Mouse (Mus musculus) frontal cortex, adult 2 months (tissue): ENCODE results near the gene Rgcc. TPM values are rescaled to one million over a fixed set of nuclear protein-coding genes. Genes with fewer than 3 reads are reported as not detected.

Source experiments
- DNase-seq, 2 experiments: peaks; one replicate each; pipeline ENCODE4 v3.0.0; 2022; ENCODE audit warnings: low spot score in 1 of 2; ENCODE audit errors: extremely low spot score in 1 of 2
- polyA plus RNA-seq: library from polyadenylated mRNA; depleted of rRNA; stranded (reverse); fragments of >200 nt; gene quantifications from 2 replicates; pipeline ENCODE4 v1.2.3, GENCODE M21; 2012

Gene Rgcc
- polyA plus RNA-seq, 1 experiment = 88.9 TPM

DNA sequence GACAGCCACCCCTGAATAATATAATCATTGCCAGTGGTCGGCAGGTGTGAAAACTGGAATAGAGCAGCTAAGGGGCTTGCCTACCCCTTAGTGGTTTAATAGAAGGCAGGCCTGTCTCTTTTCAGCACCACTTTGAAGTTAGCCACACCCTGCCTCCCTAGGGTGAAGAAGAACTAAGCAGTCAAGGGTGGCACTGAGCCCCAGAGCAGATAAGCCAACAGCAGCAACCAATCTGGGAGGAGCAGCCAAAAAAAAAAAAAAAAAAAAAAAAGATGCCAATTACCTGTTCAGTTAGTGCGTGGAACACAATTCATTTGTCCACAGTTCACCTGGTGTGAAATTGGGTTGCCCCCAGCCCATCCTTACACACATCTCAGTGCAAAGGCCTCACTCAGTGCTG lies 1.7 kb upstream of the Rgcc start:
- DNase-seq = no peak

DNA sequence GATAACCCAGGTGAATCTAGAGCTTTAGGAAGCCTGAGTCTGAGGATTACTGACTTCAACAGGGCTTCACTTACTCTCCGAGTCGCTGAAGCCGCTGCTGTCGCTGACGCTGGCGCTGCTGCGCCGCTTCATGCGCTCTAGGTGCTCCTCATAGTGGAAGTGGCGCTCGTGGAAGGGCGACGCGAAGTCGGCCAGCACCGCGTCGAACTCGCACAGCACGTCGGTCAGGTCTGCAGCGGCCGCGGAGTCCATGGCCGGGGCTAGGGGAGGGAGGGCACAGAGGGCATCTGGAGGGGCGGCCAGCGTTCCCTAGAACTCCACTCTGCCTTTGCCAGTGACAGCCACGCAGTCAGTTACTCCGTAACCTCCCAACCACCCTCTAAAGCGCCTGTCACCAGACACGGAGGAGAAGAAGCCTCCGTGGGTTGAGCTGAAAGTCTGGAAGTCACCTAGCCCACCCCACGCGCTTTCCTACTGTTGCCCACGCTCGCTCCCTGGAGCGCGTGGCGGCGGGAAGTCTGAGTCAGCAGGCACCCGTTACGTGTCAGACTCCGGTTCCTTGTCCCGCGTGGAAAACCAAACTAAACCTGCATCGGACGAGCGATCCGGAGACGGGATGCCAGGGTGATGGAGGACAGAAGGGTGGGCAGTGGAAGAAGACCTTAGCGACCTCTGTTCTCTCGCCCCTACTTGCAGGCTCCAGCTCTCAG lies 649 bp downstream of the Rgcc start:
- peak; percentile 28 to 77 for DNase-seq

DNA sequence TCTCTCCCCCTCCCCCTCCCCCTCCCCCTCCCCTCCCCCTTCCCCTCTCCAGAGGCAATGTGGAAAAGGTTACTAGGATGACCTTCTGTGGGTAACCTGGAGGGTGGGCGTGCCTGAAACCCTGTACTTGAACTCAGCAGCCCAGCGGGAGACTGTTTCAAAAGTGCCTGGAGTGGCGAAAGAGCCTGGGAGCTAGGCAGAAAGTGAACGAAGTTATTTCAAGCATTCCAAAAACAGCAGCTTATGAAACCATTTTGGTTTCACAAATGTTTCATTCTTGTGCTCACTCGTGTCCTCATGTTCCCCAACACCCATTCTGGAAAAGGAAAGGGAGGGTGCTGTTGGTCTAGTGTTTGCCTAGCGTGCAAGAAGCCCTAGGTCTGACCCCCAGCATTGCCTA lies 1.6 kb downstream of the Rgcc start:
- DNase-seq = peak; percentile 40 to 65

DNA sequence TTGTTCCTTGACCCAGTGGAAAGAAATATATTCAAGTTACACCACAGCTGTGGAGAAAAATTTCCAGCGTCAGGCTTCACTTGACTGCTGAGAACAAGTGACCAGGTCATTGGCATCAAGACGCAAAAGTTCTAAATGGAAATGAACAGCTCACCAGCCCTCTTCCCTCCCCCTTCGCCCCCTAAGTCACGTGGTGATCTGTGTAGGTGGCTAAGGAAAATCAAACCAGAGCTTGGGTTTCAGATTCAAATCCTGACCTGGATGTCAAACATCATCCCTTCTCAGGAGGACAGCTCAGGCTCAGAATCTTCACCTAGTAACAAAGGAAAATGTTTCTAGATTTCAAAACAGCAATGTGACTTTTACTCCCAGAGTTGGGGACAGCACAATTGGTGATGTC lies 2.2 kb downstream of the Rgcc start:
- DNase-seq = no peak

DNA sequence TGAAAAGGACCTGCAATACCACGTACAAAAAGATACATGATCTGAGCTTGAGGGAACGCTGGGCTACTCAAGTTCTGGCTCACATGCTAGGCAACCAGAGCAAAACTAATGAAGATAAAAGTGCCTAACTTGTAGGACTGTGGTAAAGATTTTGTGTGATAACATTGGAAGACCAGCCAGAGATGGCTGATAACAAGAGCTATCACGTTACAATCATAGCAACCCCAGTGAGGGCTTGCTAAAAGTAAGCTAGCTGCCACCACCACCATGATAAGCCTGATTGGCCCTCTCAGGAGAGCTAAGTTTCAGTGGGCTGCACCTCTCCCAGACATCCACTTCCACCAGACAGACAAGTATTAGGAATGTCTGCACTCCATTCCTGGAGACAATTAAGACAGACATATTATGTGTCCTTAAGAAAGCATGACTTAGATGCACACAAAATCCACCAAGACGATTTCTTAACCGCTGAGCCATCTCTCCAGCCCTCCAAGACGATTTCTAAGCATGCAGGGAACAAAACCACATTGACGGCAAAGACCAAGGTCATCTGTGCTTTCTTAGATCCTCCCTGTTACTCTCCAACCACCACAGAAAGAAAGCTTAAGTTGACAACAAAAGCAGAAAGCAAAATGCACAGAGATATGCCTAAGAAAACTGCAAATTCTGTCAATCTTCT lies 3.0 kb downstream of the Rgcc start:
- no peak for DNase-seq

DNA sequence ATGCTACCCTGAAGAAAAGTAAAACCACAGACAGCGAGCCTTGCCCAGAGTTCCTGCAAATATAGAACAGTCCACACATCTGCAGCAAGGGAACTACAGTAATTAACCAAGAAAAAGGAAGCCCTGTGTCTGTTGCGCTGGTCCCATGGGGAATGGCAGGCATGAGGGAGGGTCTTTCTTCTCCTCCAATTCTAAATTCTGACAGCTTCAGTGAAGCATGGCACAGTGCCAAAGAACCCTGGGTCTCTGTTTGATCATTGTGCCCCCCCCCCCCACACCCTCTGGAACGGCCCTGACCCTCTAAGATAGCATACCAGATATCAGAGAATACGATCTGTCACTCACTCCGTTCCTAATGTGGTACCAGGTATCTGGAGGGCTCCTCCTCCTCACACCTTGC lies 4.6 kb downstream of the Rgcc start:
- DNase-seq = no peak

DNA sequence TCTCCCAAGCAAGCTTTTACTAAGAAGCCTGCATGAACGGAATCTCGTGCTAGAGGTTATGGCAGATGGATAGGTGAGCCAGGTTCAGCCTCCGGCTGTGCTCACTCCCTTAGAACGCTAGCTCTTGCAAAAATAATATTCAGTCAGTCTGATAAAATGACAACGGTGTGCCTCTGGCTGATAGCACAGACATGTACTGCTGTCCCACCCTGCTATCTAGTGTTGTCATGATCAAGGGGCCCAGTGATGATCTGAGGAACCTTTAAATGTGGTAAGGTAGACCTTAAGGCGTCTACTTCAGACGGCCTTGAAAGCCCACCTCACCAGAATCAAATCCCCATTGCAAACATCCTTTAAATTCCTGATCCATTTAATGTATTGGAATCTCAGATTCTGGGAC lies 5.2 kb downstream of the Rgcc start:
- no peak for DNase-seq

DNA sequence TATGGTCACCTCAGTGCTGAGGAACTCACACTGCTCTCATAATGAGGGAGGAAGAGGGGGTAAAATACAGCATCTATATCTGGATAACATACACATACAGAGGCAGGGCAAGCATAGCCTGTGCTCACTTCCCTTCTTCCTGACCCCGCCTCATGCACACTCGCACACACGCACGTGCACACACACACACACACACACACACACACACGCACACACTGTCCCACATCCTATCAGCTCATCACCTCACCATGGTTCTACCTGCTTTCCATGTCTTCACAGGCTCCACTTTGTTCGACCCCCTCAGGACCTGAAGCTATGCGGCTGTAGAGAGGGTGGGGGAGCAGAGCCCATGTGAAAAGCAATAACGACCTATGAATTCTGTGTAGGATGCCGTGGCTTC lies 5.9 kb downstream of the Rgcc start:
- DNase-seq = no peak

- DNase-seq = no peak
These were observed 6.5 kb downstream of the Rgcc start for GRCm38 (mm10) chr14:79294950-79295349.

- no peak for DNase-seq
These were observed 7.2 kb downstream of the Rgcc start for GRCm38 (mm10) chr14:79294051-79294814.

DNA sequence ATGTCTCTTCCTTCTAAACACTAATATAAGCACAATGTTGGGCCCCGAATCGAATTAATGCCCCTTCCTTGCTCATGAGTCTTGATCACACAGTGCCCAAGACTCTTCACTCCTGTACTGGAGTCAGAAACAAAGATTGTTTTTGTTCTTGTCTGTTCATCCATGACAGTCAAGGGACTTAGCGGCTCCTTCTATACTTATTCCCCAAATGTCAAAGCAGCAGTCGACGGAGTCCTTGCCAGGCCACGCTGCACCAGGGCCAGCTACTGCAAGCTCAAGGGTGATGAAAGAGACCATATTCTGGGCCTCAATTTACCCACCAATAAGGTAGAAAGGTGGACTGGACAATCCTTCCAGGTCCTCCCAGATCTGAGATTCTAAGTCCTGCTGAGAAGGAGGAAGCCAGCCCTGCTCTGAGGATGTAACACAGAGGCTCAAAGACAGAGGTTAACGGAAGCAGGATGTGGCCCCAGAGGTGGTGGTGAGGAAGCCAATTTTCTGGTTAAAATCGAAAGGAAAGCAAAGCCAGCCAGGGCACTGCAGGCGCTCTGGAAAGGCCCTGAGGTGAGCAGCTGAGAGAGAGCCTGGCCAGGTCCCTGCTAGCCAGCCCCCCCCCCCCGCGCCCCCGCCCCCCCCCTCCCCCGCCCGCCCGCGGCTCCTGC lies 8.2 kb downstream of the Rgcc start:
- DNase-seq = no peak

DNA sequence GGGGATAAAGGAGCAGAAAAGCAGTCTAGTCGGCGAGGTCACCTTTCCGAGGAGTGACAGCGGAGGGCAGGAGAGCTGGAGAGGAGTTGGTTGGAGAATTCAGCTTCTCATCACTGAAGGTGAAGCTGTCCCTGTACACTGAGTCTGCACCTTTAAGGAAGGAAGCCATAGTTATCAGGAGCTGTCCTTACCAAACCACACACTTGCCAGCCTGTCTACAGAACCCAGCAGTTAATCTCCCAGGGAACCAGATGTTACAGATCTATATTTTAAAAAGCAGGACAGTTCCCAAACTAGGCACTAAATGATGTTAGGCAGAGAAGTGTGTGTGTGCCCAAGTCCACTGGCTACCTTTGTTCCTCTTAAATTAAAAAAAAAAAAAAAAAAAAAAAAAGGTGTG lies 9.8 kb downstream of the Rgcc start:
- DNase-seq = no peak

GRCm38 (mm10) chr14:79290683-79291425 lies 10.6 kb downstream of the Rgcc start:
- no peak for DNase-seq

GRCm38 (mm10) chr14:79289909-79290308 lies 11.5 kb downstream of the Rgcc start:
- no peak for DNase-seq

- DNase-seq = no peak
These were observed 13.2 kb downstream of the Rgcc start for GRCm38 (mm10) chr14:79288280-79288679.

- no peak for DNase-seq
These were observed 14.1 kb downstream of the Rgcc start for GRCm38 (mm10) chr14:79287251-79287863.

DNA sequence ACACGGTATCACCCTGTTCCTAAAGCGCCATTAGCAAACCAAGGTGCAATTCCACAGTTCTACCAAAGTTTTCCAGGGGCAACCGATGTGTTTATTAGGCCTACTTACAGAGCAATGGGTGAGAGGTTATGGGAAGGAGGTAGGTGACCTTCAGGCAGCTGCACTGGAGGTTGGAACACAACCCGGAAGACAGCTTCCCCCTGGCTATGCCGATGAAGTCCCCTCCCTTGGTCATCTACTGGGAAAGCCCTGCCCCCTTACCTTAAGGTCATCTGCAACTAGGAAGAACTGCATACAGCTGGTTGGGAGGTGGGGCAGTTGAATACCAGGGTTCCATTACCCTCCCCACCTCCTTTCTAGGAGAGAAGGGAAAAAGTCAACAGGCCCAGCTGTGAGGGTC lies 15.9 kb downstream of the Rgcc start:
- DNase-seq = no peak

DNA sequence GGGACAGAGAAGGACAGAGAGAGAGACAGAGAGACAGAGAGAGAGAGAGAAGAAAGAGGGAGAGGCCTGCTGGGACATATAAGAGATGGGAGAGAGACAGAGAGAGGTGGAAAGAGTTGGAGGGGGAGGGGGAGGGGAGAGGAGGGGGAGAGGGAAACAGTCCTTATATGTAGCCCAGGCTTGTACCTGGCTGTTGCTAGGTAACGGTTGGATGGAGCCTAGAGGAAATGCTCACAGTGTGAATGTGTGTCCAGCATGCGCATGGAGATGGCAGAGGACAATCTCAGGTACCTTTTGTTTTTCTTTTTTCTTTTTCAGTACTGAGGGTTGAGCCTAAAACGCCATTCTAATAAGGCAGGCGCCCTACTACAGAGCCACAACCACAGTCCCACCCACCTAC lies 16.8 kb downstream of the Rgcc start:
- no peak for DNase-seq

DNA sequence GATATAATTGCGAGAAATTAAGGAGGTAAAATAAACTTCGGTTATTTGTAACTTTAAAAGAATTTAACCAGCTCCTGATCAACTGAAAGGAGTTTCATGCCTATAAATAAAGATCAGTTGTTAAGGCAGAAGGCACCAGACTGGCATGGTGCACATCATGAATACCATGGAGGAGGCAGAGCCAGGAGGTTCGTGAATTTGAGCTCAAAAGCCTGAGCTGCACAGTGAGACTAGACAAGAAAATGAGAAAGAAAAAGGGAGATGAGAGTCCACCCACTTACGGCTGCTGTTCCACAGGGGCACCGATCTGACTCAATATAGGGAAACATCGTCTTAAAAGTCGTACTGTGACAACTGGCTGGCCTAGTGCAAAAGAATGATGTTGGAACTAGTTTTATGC lies 17.5 kb downstream of the Rgcc start:
- DNase-seq = peak in 1 of 2 experiments; percentile 34
